Mouse (Mus musculus): Measurements from ENCODE around the gene Gfer.

DNA sequence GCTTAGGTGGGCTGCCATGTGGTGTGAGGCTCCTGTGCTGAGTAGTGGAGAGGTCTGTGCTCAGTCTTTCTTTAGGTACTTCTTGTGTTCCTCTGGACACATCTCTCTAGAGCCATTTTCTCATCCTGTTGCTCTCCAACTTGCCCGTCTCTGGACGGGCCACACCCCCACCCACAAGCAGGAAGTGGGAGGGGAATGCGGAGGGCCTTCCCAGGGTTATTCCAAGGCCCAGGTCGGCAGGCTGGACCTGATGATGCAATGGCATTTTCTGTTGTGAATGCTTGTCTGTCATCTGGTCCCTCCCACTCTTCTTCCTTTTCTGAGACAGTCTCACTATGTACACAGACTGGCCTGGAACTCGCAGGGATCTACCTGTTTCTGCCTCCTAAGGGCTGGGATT is 23.8 kb downstream of the Gfer start:
- TF ChIP-seq CTCF (IDR thresholded peaks at IDR 0.05; ENCODE audit: extremely low read depth, insufficient read depth, low read length): no peak
- TF ChIP-seq POLR2A (IDR thresholded peaks at IDR 0.05; ENCODE audit: extremely low read depth, insufficient read depth, low read length): no peak

All from cortical plate, adult 2 months (tissue).